Mouse (Mus musculus) kidney, postnatal 0 days (tissue): ENCODE results near the gene Pde3a. TPM values are rescaled to one million over a fixed set of nuclear protein-coding genes. Genes with fewer than 3 reads are reported as not detected.

Experiments
- ATAC-seq: fragments of 200-750 bp; cut with Nextera tagmentation; replicated peaks from 2 replicates; pipeline ENCODE4 v1.8.0; 2017; ENCODE audit warnings: low read depth, moderate number of reproducible peaks, moderate TSS enrichment, moderate library complexity; ENCODE audit not compliant: low FRiP score
- DNase-seq: peaks from one replicate; pipeline ENCODE4 v3.0.0-alpha.2; 2016; ENCODE audit warnings: low spot score
- H3K27ac ChIP-seq: fragments of 300-500 bp; sonication (generic); 2 replicates; pipeline ENCODE4 v1.5.1; 2014; ENCODE audit warnings: mild to moderate bottlenecking
- H3K27me3 ChIP-seq: fragments of 300-500 bp; sonication (generic); 2 replicates; pipeline ENCODE4 v1.6.1; 2014; ENCODE audit warnings: low read length, mixed read lengths; ENCODE audit not compliant: insufficient read depth
- H3K36me3 ChIP-seq: fragments of 300-500 bp; sonication (generic); 2 replicates; pipeline ENCODE4 v1.6.1; 2014; ENCODE audit warnings: low read length, mixed read lengths; ENCODE audit not compliant: insufficient read depth
- H3K4me1 ChIP-seq: fragments of 300-500 bp; sonication (generic); replicated peaks from 2 replicates; pipeline ENCODE4 v1.6.1; 2014; ENCODE audit warnings: antibody characterized with exemption, low read length, mixed read lengths; ENCODE audit not compliant: insufficient read depth
- H3K4me2 ChIP-seq: fragments of 300-500 bp; sonication (generic); 2 replicates; pipeline ENCODE4 v1.6.1; 2014; ENCODE audit warnings: mild to moderate bottlenecking, low read length, moderate library complexity, mixed read lengths
- H3K4me3 ChIP-seq: fragments of 300-500 bp; sonication (generic); replicated peaks from 2 replicates; pipeline ENCODE4 v1.5.1; 2014; ENCODE audit warnings: low read depth, low read length
- H3K9ac ChIP-seq: fragments of 300-500 bp; sonication (generic); 2 replicates; pipeline ENCODE4 v1.6.1; 2014; ENCODE audit warnings: low read depth, low read length
- H3K9me3 ChIP-seq: fragments of 300-500 bp; sonication (generic); replicated peaks from 2 replicates; pipeline ENCODE4 v1.6.1; 2016; ENCODE audit warnings: low read length, inconsistent platforms, mixed read lengths
- CTCF ChIP-seq: IDR thresholded peaks from 2 replicates; pipeline ENCODE4 v1.5.1; 2016; ENCODE audit warnings: antibody characterized with exemption, low read depth, mild to moderate bottlenecking, moderate library complexity
- WGBS: fragments of 180-500 bp; shearing (Covaris S2); extraction: QIAGEN DNeasy Blood & Tissue Kit; methylation state at CpG from one replicate; pipeline ENCODE4 v1.1.7; 2014; 5-methylcytosine and 5-hydroxymethylcytosine counted together
- polyA plus RNA-seq: library from polyadenylated mRNA; unstranded; fragments of >200 nt; fragmentation: Nextera tagmentation; extraction: Ambion mirVana; gene quantifications from 2 replicates; pipeline ENCODE4 v1.2.1, GENCODE M21; 2015

Gene Pde3a
- 9.9 and 10.3 TPM in 2 replicates for polyA plus RNA-seq

- 3% methylated on average over 27 of the region's 28 CpGs for WGBS
- Histone ChIP-seq H3K27ac (peak within 1 kb of the TSS; percentile 87), H3K9me3 (no peaks in the 10 kb centered on the region), H3K9ac (peak within 1 kb of the TSS; percentile 74), H3K4me3 (peak within 1 kb of the TSS; percentile 77), H3K4me2 (peak within 1 kb of the TSS; percentile 84), H3K36me3 (no peaks in the 10 kb centered on the region), H3K4me1 (no peaks in the 10 kb centered on the region), H3K27me3 (no peaks in the 10 kb centered on the region)
- DNase-seq (peak; percentile 72), ATAC-seq (peak; percentile 34)
- TF ChIP-seq CTCF: no peak
Measured at GRCm38 (mm10) chr6:141248691-141249584, at the start of gene Pde3a. Gene Pde3a, plus strand, starts transcription at chr6:141249269.

GRCm38 (mm10) chr6:141200173-141200615 is 48.9 kb upstream of the Pde3a start:
- H3K9me3 ChIP-seq: no peaks in the 10 kb centered on the region
- no peaks in the 10 kb centered on the region for H3K4me1 ChIP-seq
- no peak; the same call in 1 of the 2 replicates for ATAC-seq
- H3K27ac ChIP-seq: no peak overlapping the region
- H3K36me3 ChIP-seq: no peaks in the 10 kb centered on the region
- H3K4me2 ChIP-seq: no peak overlapping the region
- no peak overlapping the region for H3K4me3 ChIP-seq
- H3K27me3 ChIP-seq: no peaks in the 10 kb centered on the region
- H3K9ac ChIP-seq: no peak overlapping the region
- no peak for TF ChIP-seq CTCF
- DNase-seq: no peak

GRCm38 (mm10) chr6:141207531-141207930 is 41.5 kb upstream of the Pde3a start:
- no peak overlapping the region for H3K4me3 ChIP-seq
- no peak overlapping the region for H3K4me2 ChIP-seq
- TF ChIP-seq CTCF: no peak
- no peaks in the 10 kb centered on the region for H3K36me3 ChIP-seq
- DNase-seq (no peak), ATAC-seq (no peak)
- H3K27ac ChIP-seq: no peak overlapping the region
- H3K9me3 ChIP-seq: no peaks in the 10 kb centered on the region
- H3K9ac ChIP-seq: no peak overlapping the region
- H3K27me3 ChIP-seq: no peaks in the 10 kb centered on the region
- WGBS: 87% methylated on average over 6 of the region's 6 CpGs
- H3K4me1 ChIP-seq: no peaks in the 10 kb centered on the region

GRCm38 (mm10) chr6:141208283-141208872 is 40.7 kb upstream of the Pde3a start:
- DNase-seq (peak; percentile 20), ATAC-seq (no peak)
- no peak overlapping the region for H3K4me3 ChIP-seq
- H3K4me1 ChIP-seq: no peaks in the 10 kb centered on the region
- H3K27ac ChIP-seq: no peak overlapping the region
- no peak overlapping the region for H3K4me2 ChIP-seq
- WGBS: 62% methylated on average over 1 of the region's 1 CpGs
- no peak overlapping the region for H3K9ac ChIP-seq
- no peaks in the 10 kb centered on the region for H3K27me3 ChIP-seq
- H3K36me3 ChIP-seq: no peaks in the 10 kb centered on the region
- no peaks in the 10 kb centered on the region for H3K9me3 ChIP-seq
- TF ChIP-seq CTCF: no peak

- no peak for ATAC-seq
- no peak overlapping the region for H3K9ac ChIP-seq
- TF ChIP-seq CTCF: no peak
- no peak overlapping the region for H3K4me3 ChIP-seq
- no peaks in the 10 kb centered on the region for H3K36me3 ChIP-seq
- no peaks in the 10 kb centered on the region for H3K27me3 ChIP-seq
- WGBS: 88% methylated on average over 3 of the region's 3 CpGs
- H3K4me2 ChIP-seq: no peak overlapping the region
- H3K9me3 ChIP-seq: no peaks in the 10 kb centered on the region
- H3K27ac ChIP-seq: no peak overlapping the region
- no peaks in the 10 kb centered on the region for H3K4me1 ChIP-seq
- DNase-seq: no peak
Measured at GRCm38 (mm10) chr6:141210021-141210420, 39.0 kb upstream of the Pde3a start.

- ATAC-seq (no peak), DNase-seq (no peak)
- 75% methylated on average over 3 of the region's 3 CpGs for WGBS
- no peaks in the 10 kb centered on the region for H3K36me3 ChIP-seq
- H3K9ac ChIP-seq: no peak overlapping the region
- no peaks in the 10 kb centered on the region for H3K9me3 ChIP-seq
- no peak for TF ChIP-seq CTCF
- H3K4me3 ChIP-seq: no peak overlapping the region
- H3K4me1 ChIP-seq: no peaks in the 10 kb centered on the region
- no peaks in the 10 kb centered on the region for H3K27me3 ChIP-seq
- no peak overlapping the region for H3K4me2 ChIP-seq
- H3K27ac ChIP-seq: no peak overlapping the region
Measured at GRCm38 (mm10) chr6:141221081-141221480, 28.0 kb upstream of the Pde3a start.
